Mouse (Mus musculus): ENCODE measurements at regions not wholly inside any gene's neighbourhood (a gene's known extent, or its start where the extent isn't known, plus 50 kb on each side); places are given as distances from the start of the nearest gene placed in this dataset.

DNA sequence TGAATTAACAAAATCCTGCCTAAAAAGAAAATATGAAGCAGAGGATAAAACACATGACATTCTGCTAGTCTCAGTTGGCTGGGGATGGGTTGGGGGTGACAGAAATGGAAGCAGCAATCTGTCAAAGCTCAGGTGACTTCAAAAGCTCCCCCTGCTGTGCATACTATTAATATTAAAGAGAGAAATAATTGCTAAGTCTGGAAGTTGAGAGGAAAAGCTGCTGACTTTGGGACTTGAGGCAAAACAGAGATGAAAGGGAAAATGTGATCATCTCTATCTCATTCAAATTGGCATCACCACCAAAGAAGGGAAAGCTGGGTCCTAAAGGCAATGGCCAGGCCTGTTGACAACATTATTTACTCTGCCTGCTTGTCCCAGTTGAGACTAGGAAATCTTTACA is 90.8 kb downstream of the Rpe65 start:
- no peak for DNase-seq (ENCODE audit: low spot score)

DNA sequence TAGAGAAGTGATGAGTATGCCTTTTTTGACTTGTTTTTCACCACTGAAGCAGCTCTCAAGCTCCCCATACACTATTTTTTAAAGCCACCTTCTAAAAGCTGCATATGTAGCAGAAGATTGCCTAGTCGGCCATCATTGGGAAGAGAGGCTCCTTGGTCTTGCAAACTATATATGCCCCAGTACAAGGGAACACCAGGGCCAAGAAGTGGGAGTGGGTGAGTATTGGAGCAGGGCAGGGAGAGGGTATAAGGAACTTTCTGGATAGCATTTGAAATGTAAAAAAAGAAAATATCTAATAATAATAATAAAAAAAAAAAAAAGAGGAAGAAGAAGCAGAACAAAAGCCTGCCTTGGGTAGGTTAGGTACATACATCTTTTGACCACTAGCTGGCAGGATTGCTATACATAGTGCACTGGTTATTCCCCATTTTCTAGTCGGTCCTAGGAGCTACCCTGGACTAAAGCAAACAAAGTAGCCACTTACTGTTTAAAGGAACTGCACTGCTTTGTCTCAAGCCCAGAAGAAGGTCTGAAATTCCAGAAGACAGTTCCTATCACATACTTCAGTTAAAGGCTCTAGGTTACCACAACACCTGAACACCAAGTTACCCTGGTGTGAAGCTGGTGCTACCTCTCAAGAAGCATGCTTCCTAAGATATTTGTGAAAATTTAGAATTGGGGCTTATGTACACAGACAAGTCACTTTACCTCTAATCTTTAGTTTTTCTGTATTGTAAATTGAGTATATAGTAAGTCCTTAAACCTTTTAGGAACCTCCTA is 114.9 kb upstream of the Wls start:
- peak; percentile 26 for DNase-seq (ENCODE audit: low spot score)

DNA sequence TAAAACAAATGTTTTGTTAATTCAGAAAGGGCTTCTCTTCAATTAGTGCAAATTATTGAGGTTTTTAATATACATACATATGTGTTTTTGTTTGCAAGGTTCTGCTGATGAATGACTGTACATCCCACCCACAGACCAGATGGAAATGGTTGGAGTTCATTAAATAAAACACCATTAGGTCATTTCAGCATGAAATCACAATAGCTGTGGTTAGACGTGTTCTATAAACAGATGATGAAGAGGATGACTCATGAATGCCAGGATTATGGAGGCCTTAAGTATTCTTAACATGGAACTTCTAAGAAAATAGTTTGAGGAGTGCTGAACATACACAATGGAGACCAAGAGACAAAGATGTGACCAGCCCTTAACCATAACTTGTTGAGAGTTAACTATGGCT is 107.3 kb upstream of the Wls start:
- DNase-seq (ENCODE audit: low spot score), result no peak

DNA sequence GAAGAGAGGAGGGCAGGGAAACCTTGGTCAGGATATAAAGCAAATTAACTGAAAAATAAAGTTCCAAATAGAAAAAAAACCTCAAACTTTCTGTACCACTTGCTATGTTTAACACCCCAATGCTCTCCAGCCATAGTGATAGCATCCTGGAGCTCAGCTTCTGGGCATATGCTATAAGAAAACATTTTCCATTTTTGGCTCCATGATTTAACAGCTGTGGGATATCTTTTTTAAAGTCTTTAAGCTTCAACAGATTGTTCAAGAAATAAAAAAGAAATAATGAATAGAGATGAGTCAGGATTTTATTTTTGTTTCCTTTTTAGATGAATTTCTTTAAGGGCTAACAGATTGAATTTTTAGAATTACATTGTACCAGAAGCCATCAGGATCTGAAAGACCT is 106.3 kb upstream of the Wls start:
- DNase-seq (ENCODE audit: low spot score), result no peak

DNA sequence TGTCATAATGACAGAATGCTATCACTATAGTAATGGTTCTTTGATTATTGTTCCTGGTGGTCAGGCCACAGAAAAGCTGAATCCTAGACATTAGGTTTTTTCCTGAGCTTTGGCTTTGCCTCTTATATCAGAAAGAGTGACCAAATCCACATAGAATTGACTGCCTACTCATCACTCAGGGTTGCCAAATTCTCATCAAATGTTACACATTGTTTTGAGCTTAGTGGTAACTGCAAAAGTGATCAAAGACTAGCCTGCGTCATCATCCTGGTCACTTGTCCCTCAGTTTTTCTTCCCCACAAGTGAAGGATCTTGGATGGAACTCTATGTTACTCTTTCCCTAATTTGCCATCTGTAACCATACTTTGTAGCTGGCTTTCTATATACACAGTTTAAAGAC is 104.9 kb upstream of the Wls start:
- no peak for DNase-seq (ENCODE audit: low spot score)

DNA sequence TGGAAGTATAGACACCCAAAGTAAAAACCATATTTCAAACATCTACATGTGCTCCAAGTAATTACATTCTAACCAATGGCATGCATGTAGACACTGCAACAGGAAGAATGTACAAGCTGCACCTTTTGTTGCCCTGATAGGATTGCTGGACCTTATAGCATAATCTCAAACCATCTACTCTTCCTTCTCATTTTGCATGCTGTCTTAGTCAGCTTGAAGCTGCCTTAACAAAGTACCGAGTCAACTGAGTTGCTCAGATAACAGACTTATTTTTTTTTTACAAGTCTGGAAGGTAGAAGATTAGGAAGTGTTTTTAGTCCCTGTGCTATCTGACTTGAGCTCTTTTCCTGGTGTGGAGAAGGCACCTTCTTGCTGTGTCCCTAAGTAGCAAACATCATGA is 103.4 kb upstream of the Wls start:
- no peak for DNase-seq (ENCODE audit: low spot score)

DNA sequence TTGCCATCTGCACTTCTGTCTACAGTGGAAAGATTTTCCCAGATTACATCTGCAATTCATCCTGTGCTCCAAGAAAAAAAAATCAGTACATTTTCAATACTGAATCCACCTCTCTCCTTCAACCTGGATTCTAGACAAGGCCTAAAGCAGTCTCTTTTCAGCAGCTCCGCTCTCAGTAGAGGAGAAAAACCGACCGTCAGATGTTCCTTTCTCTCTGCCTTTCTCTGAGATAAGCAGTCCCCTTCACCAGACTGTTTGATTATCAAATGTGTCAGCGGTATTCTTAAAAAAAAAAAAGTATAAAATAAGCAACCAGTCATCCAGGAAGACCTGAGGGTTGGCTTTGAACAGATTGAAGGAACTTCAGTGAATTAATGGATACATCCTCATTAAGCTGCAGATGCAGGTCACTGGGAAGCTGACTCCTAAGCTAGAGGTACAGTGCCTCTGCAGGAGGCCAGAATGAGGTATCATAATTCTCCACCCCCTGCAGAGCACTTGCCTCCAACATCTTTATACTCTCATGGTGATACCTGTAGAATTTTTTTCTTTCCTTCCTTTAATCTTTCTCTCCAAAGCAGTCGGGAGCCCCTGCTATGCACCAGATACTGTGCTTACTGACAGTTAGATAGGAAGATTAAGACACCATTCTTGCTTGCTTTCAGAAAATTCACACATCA is 98.7 kb upstream of the Wls start:
- no peak for DNase-seq (ENCODE audit: low spot score)

DNA sequence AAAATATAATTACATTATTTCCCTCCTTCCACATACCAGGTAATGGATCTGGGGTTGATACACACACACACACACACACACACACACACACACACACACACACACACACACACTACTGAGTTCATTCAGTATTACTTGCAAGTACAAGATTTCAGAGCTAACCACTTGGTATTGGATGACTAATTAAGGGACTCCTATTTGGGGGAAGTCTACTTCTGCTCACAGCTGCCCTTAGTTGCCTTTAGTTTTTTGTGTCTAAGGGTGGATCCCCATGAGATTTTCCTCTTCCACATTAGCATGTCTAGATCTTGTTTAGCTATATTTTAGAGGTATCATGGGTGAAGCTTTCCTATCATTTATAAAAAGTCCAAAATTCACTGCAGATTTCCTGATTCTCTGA is 97.7 kb upstream of the Wls start:
- no peak for DNase-seq (ENCODE audit: low spot score)

DNA sequence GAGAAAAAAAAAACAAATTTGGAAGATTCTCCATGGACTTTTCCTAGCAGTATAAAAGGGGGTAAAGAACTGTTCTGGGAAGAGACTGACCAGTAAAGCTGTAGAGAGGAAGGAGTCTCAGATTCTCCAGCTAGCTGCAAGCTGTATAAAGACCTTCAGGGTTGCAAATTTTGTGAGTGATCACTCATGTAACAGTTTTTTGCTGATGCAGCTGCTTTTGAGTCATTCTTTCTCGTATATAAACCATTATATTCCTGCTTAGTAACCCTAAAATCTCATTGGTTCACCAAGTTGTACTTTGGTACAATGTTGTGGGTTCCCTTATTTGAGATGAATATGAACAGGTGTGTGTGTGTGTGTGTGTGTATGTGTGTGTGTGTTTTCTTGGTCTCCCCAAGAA is 79.7 kb upstream of the Wls start:
- no peak for DNase-seq (ENCODE audit: low spot score)

DNA sequence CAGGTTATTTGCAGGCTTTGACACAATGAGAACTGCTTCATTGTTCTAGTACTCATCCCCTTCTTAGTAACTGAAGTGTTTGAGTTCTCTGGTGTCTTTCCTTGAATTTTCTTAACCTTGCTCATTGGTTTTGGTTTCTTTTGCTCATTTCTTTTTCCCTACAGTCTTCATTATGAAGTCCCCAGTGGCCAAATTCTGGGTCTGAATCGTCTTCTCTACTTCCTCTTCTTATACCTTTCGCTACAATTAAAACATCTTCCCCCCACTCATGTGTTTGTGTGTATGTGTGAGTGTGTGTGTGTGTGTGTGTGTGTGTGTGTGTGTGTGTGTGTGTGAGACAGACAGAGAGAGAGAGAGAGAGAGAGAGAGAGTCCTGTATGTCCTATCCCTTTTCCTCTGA is 79.2 kb upstream of the Wls start:
- DNase-seq (ENCODE audit: low spot score), result no peak

DNA sequence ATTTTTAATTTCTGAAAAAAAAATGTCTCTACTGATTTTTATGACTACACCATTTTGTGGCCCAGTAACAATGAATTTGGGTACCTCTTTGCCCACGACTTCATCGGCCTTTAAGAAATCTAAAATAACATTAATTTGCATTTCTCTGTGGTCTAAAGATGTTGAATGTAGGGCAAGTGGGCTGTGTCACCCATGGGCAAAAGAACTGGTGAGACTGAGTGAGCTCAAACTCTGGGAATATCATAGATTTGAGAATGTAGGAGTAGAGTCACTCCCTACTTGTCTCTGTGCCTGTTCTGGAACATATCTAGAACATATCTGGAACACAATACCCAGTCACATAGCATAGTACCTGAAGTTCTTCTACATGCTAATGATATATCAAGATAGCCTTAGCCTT is 78.5 kb upstream of the Wls start:
- DNase-seq (ENCODE audit: low spot score), result no peak

DNA sequence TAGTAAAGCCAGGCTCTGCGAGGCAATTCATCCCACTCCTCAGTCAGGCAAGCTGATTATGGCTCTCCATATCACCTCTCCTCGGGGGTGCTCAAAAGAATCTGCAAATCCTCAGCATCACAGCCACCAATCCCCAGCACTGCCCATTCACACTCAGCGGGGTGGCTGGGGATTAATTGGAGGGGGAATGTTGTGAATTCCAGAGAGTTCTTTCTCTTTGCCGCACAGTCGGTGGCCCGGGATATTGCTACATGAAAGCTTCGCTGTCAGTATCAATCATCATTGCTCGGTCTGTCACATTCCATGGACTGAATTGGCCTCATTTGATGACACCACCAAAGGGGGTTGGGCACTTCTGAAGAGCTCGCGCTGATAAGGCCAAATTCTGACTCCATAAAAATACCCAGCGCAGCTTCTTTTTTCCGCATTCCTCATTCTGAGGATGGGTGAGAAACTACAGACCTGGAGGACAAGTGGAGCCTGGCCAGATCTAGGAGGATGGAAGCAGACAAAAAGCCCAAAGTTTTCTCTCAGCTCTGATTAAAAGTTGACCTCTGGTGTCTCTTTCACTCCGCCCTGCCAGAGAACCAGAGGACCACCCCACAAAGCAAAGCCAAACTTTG is 57.1 kb upstream of the Wls start:
- DNase-seq (ENCODE audit: low spot score), result peak; percentile 15

DNA sequence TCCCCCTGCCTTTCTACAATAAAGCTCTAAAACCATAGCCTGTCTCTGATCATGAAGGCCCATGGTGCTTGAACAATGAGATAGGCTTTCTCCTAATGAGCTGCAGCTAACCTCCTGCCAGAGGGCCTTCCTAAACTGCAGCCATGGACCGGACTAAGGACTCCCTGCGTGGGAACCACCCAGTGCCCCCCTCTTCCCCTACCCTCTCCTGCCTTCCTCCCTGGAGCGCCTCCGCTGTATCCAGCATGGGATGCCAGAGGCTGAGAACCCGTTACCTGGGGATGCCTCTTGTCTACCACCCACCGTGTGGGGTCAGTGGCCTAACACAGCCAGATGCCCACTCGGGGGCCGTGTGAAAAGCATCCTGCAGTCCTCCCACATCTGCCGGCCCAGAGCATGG is 51.7 kb upstream of the Wls start:
- DNase-seq (ENCODE audit: low spot score), result no peak
